Mouse (Mus musculus) neural tube, embryonic 11.5 days (tissue): Measurements from ENCODE around the gene Chst8. TPM values are rescaled to one million over a fixed set of nuclear protein-coding genes. Genes with fewer than 3 reads are reported as not detected.

Source experiments
- ATAC-seq: fragments of 200-750 bp; cut with Nextera tagmentation; 2 replicates; pipeline ENCODE4 v1.8.0; 2017; ENCODE audit warnings: moderate number of reproducible peaks, mild to moderate bottlenecking, moderate TSS enrichment, moderate library complexity; ENCODE audit not compliant: insufficient read depth, low FRiP score, low TSS enrichment
- DNase-seq: peaks from one replicate; pipeline ENCODE4 v3.0.0-alpha.2; 2015; ENCODE audit warnings: low spot score
- H3K27ac ChIP-seq: fragments of 300-500 bp; sonication (generic); 2 replicates; pipeline ENCODE4 v1.5.1; 2014; ENCODE audit warnings: low read depth, mild to moderate bottlenecking, low read length
- H3K27me3 ChIP-seq: fragments of 300-500 bp; sonication (generic); 2 replicates; pipeline ENCODE4 v1.6.1; 2014; ENCODE audit warnings: mild to moderate bottlenecking, low read length, mixed read lengths; ENCODE audit not compliant: control insufficient read depth, insufficient read depth
- H3K36me3 ChIP-seq: fragments of 300-500 bp; sonication (generic); 2 replicates; pipeline ENCODE4 v1.6.1; 2014; ENCODE audit warnings: mild to moderate bottlenecking, low read length, moderate library complexity, mixed read lengths; ENCODE audit not compliant: control insufficient read depth, insufficient read depth
- H3K4me1 ChIP-seq: fragments of 300-500 bp; sonication (generic); 2 replicates; pipeline ENCODE4 v1.6.1; 2014; ENCODE audit warnings: low read length, mixed read lengths; ENCODE audit not compliant: control insufficient read depth, insufficient read depth
- H3K4me2 ChIP-seq: fragments of 300-500 bp; sonication (generic); 2 replicates; pipeline ENCODE4 v1.6.1; 2014; ENCODE audit warnings: low read depth, mild to moderate bottlenecking, moderate library complexity
- H3K4me3 ChIP-seq: fragments of 300-500 bp; sonication (generic); 2 replicates; pipeline ENCODE4 v1.5.1; 2014; ENCODE audit warnings: low read depth, low read length
- H3K9ac ChIP-seq: fragments of 300-500 bp; sonication (generic); 2 replicates; pipeline ENCODE4 v1.6.1; 2014; ENCODE audit warnings: mild to moderate bottlenecking, low read length
- H3K9me3 ChIP-seq: fragments of 300-500 bp; sonication (generic); 2 replicates; pipeline ENCODE4 v1.6.1; 2016; ENCODE audit warnings: low read length; ENCODE audit not compliant: control insufficient read depth
- WGBS: fragments of 180-500 bp; shearing (Covaris S2); extraction: QIAGEN DNeasy Blood & Tissue Kit; methylation state at CpG from one replicate; pipeline ENCODE4 v1.1.7; 2014; 5-methylcytosine and 5-hydroxymethylcytosine counted together
- polyA plus RNA-seq: library from polyadenylated mRNA; unstranded; fragments of >200 nt; fragmentation: Nextera tagmentation; extraction: Ambion mirVana; gene quantifications from 2 replicates; pipeline ENCODE4 v1.2.1, GENCODE M21; 2014

Gene Chst8
- polyA plus RNA-seq, 1 experiment from 2014 or later = 19.6 TPM

- Histone ChIP-seq H3K27me3 (no peaks in the 10 kb centered on the region), H3K4me3 (no peak overlapping the region), H3K4me1 (peaks cover 9% of the 10 kb centered on the region), H3K9ac (no peak overlapping the region), H3K27ac (no peak overlapping the region), H3K9me3 (no peaks in the 10 kb centered on the region), H3K36me3 (no peaks in the 10 kb centered on the region), H3K4me2 (no peak overlapping the region)
- ATAC-seq (no peak), DNase-seq (no peak)
- 88% methylated on average over 8 of the region's 8 CpGs for WGBS
Measured at GRCm38 (mm10) chr7:34744994-34745393, 67.5 kb downstream of the Chst8 start.

- DNase-seq = no peak
- no peak overlapping the region for H3K4me3 ChIP-seq
- ATAC-seq = no peak
- 76% methylated on average over 8 of the region's 8 CpGs for WGBS
- H3K9me3 ChIP-seq = no peaks in the 10 kb centered on the region
- peaks cover 9% of the 10 kb centered on the region for H3K4me1 ChIP-seq
- H3K27ac ChIP-seq = no peak overlapping the region
- no peaks in the 10 kb centered on the region for H3K36me3 ChIP-seq
- no peak overlapping the region for H3K9ac ChIP-seq
- no peak overlapping the region for H3K4me2 ChIP-seq
- no peaks in the 10 kb centered on the region for H3K27me3 ChIP-seq
Measured at GRCm38 (mm10) chr7:34743411-34744085, 69.0 kb downstream of the Chst8 start.

- no peak overlapping the region for H3K4me2 ChIP-seq
- no peak overlapping the region for H3K27ac ChIP-seq
- ATAC-seq = no peak
- no peaks in the 10 kb centered on the region for H3K36me3 ChIP-seq
- H3K9ac ChIP-seq = no peak overlapping the region
- H3K9me3 ChIP-seq = no peaks in the 10 kb centered on the region
- no peak overlapping the region for H3K4me3 ChIP-seq
- DNase-seq = no peak
- 95% methylated on average over 8 of the region's 8 CpGs for WGBS
- no peaks in the 10 kb centered on the region for H3K27me3 ChIP-seq
- H3K4me1 ChIP-seq = no peaks in the 10 kb centered on the region
Measured at GRCm38 (mm10) chr7:34739371-34739770, 73.1 kb downstream of the Chst8 start.

- ATAC-seq (no peak), DNase-seq (no peak)
- H3K27ac ChIP-seq = no peak overlapping the region
- H3K9me3 ChIP-seq = no peaks in the 10 kb centered on the region
- 79% methylated on average over 6 of the region's 6 CpGs for WGBS
- H3K9ac ChIP-seq = no peak overlapping the region
- no peaks in the 10 kb centered on the region for H3K4me1 ChIP-seq
- H3K27me3 ChIP-seq = no peaks in the 10 kb centered on the region
- no peak overlapping the region for H3K4me3 ChIP-seq
- H3K4me2 ChIP-seq = no peak overlapping the region
- no peaks in the 10 kb centered on the region for H3K36me3 ChIP-seq
Measured at GRCm38 (mm10) chr7:34737206-34737605, 75.3 kb downstream of the Chst8 start.

GRCm38 (mm10) chr7:34734348-34734747, 78.2 kb downstream of the Chst8 start:
- Histone ChIP-seq H3K9ac (no peak overlapping the region), H3K4me2 (no peak overlapping the region), H3K36me3 (no peaks in the 10 kb centered on the region), H3K27ac (no peak overlapping the region), H3K27me3 (no peaks in the 10 kb centered on the region), H3K9me3 (no peaks in the 10 kb centered on the region), H3K4me3 (no peak overlapping the region), H3K4me1 (no peaks in the 10 kb centered on the region)
- WGBS = 85% methylated on average over 6 of the region's 6 CpGs
- DNase-seq (no peak), ATAC-seq (no peak)

GRCm38 (mm10) chr7:34728931-34729330, 83.6 kb downstream of the Chst8 start:
- Histone ChIP-seq H3K4me1 (no peaks in the 10 kb centered on the region), H3K9me3 (no peaks in the 10 kb centered on the region; the same call in 1 of the 2 replicates), H3K4me3 (no peak overlapping the region), H3K4me2 (no peak overlapping the region), H3K27ac (no peak overlapping the region), H3K9ac (no peak overlapping the region), H3K36me3 (no peaks in the 10 kb centered on the region), H3K27me3 (no peaks in the 10 kb centered on the region)
- DNase-seq (no peak), ATAC-seq (no peak)
- WGBS = 45% methylated on average over 6 of the region's 6 CpGs

- whole genome bisulfite sequencing = 85% methylated on average over 4 of the region's 4 CpGs
- Histone ChIP-seq H3K4me2 (no peak overlapping the region), H3K4me1 (peaks cover 13% of the 10 kb centered on the region), H3K9me3 (no peaks in the 10 kb centered on the region; the same call in 1 of the 2 replicates), H3K4me3 (no peak overlapping the region), H3K9ac (no peak overlapping the region), H3K36me3 (no peaks in the 10 kb centered on the region), H3K27ac (no peak overlapping the region), H3K27me3 (no peaks in the 10 kb centered on the region)
- no peak for ATAC-seq
- no peak for DNase-seq
Measured at GRCm38 (mm10) chr7:34725206-34725605, 87.3 kb downstream of the Chst8 start.

GRCm38 (mm10) chr7:34722551-34723230, 89.8 kb downstream of the Chst8 start:
- DNase-seq (no peak), ATAC-seq (no peak)
- peaks cover 13% of the 10 kb centered on the region for H3K4me1 ChIP-seq
- 55% methylated on average over 11 of the region's 11 CpGs for WGBS
- no peak overlapping the region for H3K9ac ChIP-seq
- H3K4me2 ChIP-seq = no peak overlapping the region
- H3K27me3 ChIP-seq = no peaks in the 10 kb centered on the region
- H3K9me3 ChIP-seq = no peaks in the 10 kb centered on the region; the same call in 1 of the 2 replicates
- H3K27ac ChIP-seq = 0 out of 2 replicates have a peak overlapping the region, but pooled peaks have one; percentile 56
- H3K4me3 ChIP-seq = no peak overlapping the region
- H3K36me3 ChIP-seq = no peaks in the 10 kb centered on the region

- H3K9me3 ChIP-seq = no peaks in the 10 kb centered on the region; the same call in 1 of the 2 replicates
- H3K4me1 ChIP-seq = peaks cover 18% of the 10 kb centered on the region
- H3K4me3 ChIP-seq = no peak overlapping the region
- WGBS = 35% methylated on average over 8 of the region's 8 CpGs
- ATAC-seq (no peak), DNase-seq (no peak)
- peak overlapping the region; percentile 56; the same call in 1 of the 2 replicates for H3K27ac ChIP-seq
- H3K36me3 ChIP-seq = no peaks in the 10 kb centered on the region
- no peaks in the 10 kb centered on the region for H3K27me3 ChIP-seq
- H3K4me2 ChIP-seq = no peak overlapping the region
- no peak overlapping the region; the same call in 1 of the 2 replicates for H3K9ac ChIP-seq
Measured at GRCm38 (mm10) chr7:34722151-34722550, 90.4 kb downstream of the Chst8 start.
